Mouse (Mus musculus) thymus, adult 2 months (tissue): ENCODE measurements at regions not wholly inside any gene's neighbourhood (a gene's known extent, or its start where the extent isn't known, plus 50 kb on each side); places are given as distances from the start of the nearest gene placed in this dataset.

Experiments used
- CTCF ChIP-seq: fragments of 200-500 bp; IDR thresholded peaks from 2 replicates; pipeline ENCODE4 v1.5.1; 2012; ENCODE audit warnings: mild to moderate bottlenecking, control low read depth, low read length, moderate library complexity, borderline replicate concordance; ENCODE audit not compliant: control insufficient read depth, poor library complexity, insufficient read depth; ENCODE audit errors: extremely low read depth
- POLR2A ChIP-seq: fragments of 200-500 bp; IDR thresholded peaks from 2 replicates; pipeline ENCODE4 v1.6.1; 2012; ENCODE audit warnings: mild to moderate bottlenecking, low read length, control low read depth, moderate library complexity; ENCODE audit not compliant: control insufficient read depth, poor library complexity, insufficient read depth; ENCODE audit errors: extremely low read depth

- no peak for TF ChIP-seq CTCF
- no peak for TF ChIP-seq POLR2A
Observed at GRCm38 (mm10) chr7:125155291-125155690, 289.2 kb upstream of the Kdm8 start.
